Mouse (Mus musculus) heart, postnatal 0 days (tissue): ENCODE results near the gene Map4k4. TPM values are rescaled to one million over a fixed set of nuclear protein-coding genes. Genes with fewer than 3 reads are reported as not detected.

ENCODE experiments used
- ATAC-seq: fragments of 200-750 bp; cut with Nextera tagmentation; 2 replicates; pipeline ENCODE4 v1.8.0; 2017; ENCODE audit warnings: low read depth, moderate number of reproducible peaks, moderate library complexity; ENCODE audit not compliant: insufficient read depth
- DNase-seq: peaks from one replicate; pipeline ENCODE4 v3.0.0-alpha.2; 2016; ENCODE audit warnings: low spot score
- H3K27ac ChIP-seq: fragments of 300-500 bp; sonication (generic); 2 replicates; pipeline ENCODE4 v1.5.1; 2014; ENCODE audit warnings: low read depth, mild to moderate bottlenecking
- H3K27me3 ChIP-seq: fragments of 300-500 bp; sonication (generic); 2 replicates; pipeline ENCODE4 v1.6.1; 2014; ENCODE audit warnings: low read length, mixed read lengths; ENCODE audit not compliant: control insufficient read depth, insufficient read depth
- H3K36me3 ChIP-seq: fragments of 300-500 bp; sonication (generic); replicated peaks from 2 replicates; pipeline ENCODE4 v1.6.1; 2014; ENCODE audit warnings: low read length, mixed read lengths; ENCODE audit not compliant: control insufficient read depth, insufficient read depth
- H3K4me1 ChIP-seq: fragments of 300-500 bp; sonication (generic); 2 replicates; pipeline ENCODE4 v1.6.1; 2014; ENCODE audit warnings: antibody characterized with exemption; ENCODE audit not compliant: control insufficient read depth, insufficient read depth
- H3K4me2 ChIP-seq: fragments of 300-500 bp; sonication (generic); 2 replicates; pipeline ENCODE4 v1.6.1; 2014; ENCODE audit warnings: low read depth, mild to moderate bottlenecking, low read length, moderate library complexity
- H3K4me3 ChIP-seq: fragments of 300-500 bp; sonication (generic); 2 replicates; pipeline ENCODE4 v1.5.1; 2014; ENCODE audit warnings: low read depth, low read length
- H3K9ac ChIP-seq: fragments of 300-500 bp; sonication (generic); replicated peaks from 2 replicates; pipeline ENCODE4 v1.6.1; 2014; ENCODE audit warnings: low read depth, low read length, mixed read lengths
- H3K9me3 ChIP-seq: fragments of 300-500 bp; sonication (generic); replicated peaks from 2 replicates; pipeline ENCODE4 v1.6.1; 2016; ENCODE audit warnings: low read length; ENCODE audit not compliant: control insufficient read depth
- CTCF ChIP-seq: IDR thresholded peaks from 2 replicates; pipeline ENCODE4 v1.5.1; 2016; ENCODE audit warnings: antibody characterized with exemption, control low read depth, low read depth
- EP300 ChIP-seq: IDR thresholded peaks from 2 replicates; pipeline ENCODE4 v1.6.1; 2016; ENCODE audit warnings: antibody characterized with exemption, low read depth
- WGBS: fragments of 180-500 bp; shearing (Covaris S2); extraction: QIAGEN DNeasy Blood & Tissue Kit; methylation state at CpG from one replicate; pipeline ENCODE4 v1.1.7; 2014; 5-methylcytosine and 5-hydroxymethylcytosine counted together
- polyA plus RNA-seq: library from polyadenylated mRNA; unstranded; fragments of >200 nt; fragmentation: Nextera tagmentation; extraction: Ambion mirVana; gene quantifications from 2 replicates; pipeline ENCODE4 v1.2.1, GENCODE M21; 2015
- total RNA-seq: library from RNA; depleted of rRNA; stranded (reverse); fragments of >200 nt; gene quantifications from 2 replicates; pipeline ENCODE4 v1.2.3, GENCODE M21; 2014; ENCODE audit warnings: low replicate concordance

The Map4k4 gene
- total and polyA plus RNA-seq, 2 experiments from 2014 or later, result 17.4 to 129 TPM

DNA sequence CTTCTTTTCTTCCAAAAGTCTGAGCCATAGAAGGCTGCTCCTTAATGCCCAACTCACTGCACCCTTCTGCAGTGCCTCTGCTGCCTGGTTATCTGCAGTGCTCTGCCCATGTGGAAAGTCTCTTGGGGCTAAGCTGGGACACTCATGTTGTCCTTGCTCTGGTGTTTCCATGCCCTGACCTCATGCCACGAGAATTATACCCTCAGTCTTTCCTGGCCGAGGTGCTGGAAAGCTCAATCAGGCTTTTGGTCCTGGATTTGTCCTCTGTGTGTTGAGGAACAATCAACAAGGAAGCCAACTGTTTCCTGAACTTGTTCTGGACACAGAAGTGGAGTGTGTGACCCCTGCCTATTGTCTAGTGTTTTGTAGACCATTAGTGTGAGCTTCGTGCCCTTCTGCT lies 81.3 kb downstream of the Map4k4 start:
- no peaks in the 10 kb centered on the region for H3K9me3 ChIP-seq
- no peak overlapping the region for H3K4me2 ChIP-seq
- peak overlapping the region; percentile 52 for H3K27ac ChIP-seq
- H3K4me1 ChIP-seq, result peaks cover 7% of the 10 kb centered on the region; the same call in 1 of the 2 replicates
- no peaks in the 10 kb centered on the region for H3K27me3 ChIP-seq
- 36% methylated on average over 3 of the region's 3 CpGs for WGBS
- TF ChIP-seq EP300, result no peak
- no peak for TF ChIP-seq CTCF
- no peak overlapping the region for H3K4me3 ChIP-seq
- peaks cover 90% of the 10 kb centered on the region for H3K36me3 ChIP-seq
- ATAC-seq (peak; percentile 65), DNase-seq (peak; percentile 53)
- no peak overlapping the region for H3K9ac ChIP-seq

DNA sequence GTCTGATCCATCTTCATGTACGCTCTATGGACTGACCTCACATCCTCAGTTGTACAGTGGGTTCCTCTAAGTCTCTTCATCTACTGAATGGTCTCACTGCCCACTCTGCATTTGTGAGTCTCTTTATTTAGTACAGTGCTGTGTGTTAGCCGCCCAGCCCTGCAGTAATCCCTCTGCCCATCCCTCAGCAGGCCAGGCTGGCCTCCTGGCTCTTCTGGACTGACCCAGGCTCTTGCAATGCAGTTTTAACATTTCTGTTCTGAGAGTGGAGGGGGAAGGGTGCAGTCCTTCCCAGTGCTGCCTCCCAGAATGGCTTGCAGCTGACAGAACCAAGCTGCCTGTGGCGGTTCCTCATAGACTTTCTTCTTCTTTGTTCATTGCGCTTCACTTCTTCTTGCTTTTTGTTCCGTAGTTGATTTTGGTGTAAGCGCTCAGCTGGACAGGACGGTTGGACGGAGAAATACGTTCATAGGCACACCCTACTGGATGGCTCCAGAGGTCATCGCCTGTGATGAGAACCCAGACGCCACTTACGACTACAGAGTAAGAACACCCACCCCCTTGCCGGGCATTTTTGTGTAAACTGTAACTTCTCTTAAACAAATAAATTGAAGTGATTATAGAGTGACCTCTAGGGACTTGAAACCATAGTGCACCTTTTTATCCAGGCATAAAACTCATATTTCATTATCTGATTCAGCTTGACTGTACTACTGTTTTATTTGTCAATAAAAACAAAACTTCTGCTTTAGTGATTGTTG lies 82.2 kb downstream of the Map4k4 start:
- DNase-seq, result no peak
- Histone ChIP-seq H3K9ac (no peak overlapping the region), H3K27me3 (no peaks in the 10 kb centered on the region), H3K4me3 (no peak overlapping the region), H3K27ac (no peak overlapping the region), H3K4me1 (peaks cover 7% of the 10 kb centered on the region; the same call in 1 of the 2 replicates), H3K9me3 (no peaks in the 10 kb centered on the region), H3K4me2 (no peak overlapping the region), H3K36me3 (peaks cover 85% of the 10 kb centered on the region)
- 75% methylated on average over 13 of the region's 13 CpGs for WGBS
- ATAC-seq, result no peak
- TF ChIP-seq EP300 (no peak), CTCF (peak; percentile 20; the same call in 1 of the 2 replicates)

DNA sequence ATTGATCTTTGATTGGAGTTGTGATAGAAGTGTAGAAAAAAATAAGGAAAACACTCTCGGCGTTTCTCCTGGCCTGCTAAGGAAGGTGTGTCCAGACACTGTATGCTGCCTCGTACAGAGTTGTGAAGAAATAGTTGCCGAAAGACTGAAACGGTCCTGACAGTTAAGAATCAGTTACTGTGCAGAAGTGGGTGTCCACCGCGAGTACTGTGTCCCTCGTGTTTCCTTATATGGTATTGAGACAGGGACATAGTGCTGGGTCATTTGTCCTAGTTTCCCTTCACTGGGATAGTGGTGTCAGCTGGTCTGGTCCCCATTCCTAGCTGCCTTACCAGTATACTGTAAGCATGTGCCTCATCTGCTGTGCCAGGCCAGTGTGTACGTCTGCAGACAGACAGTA lies 83.6 kb downstream of the Map4k4 start:
- DNase-seq, result no peak
- Histone ChIP-seq H3K27me3 (no peaks in the 10 kb centered on the region), H3K4me3 (no peak overlapping the region), H3K9me3 (no peaks in the 10 kb centered on the region), H3K4me2 (no peak overlapping the region), H3K4me1 (peaks cover 7% of the 10 kb centered on the region; the same call in 1 of the 2 replicates), H3K9ac (no peak overlapping the region), H3K36me3 (peaks cover 84% of the 10 kb centered on the region), H3K27ac (no peak overlapping the region)
- TF ChIP-seq EP300 (no peak), CTCF (no peak)
- WGBS, result 66% methylated on average over 9 of the region's 9 CpGs
- ATAC-seq, result no peak

DNA sequence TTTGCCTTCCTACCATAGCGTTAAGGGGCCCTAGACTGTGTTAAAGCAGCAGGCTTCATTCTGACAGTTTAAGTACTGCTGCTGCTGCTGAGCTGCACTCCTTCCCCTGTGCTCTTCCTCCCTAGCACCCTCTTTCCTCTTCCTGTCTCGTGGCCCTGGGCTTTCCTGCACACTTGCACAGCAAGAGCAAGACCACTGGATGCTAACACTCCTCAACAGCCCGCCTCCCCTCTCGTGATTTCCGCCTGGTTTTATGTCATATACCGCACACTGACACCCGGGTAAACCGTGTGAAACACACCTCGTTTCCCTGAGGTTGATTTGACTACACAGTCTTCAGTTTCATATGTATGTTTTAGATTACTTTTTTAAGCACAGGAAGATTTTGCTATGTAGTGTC lies 86.1 kb downstream of the Map4k4 start:
- Histone ChIP-seq H3K27me3 (no peaks in the 10 kb centered on the region), H3K9me3 (no peaks in the 10 kb centered on the region), H3K4me1 (peaks cover 2% of the 10 kb centered on the region; the same call in 1 of the 2 replicates), H3K27ac (no peak overlapping the region), H3K4me2 (no peak overlapping the region), H3K36me3 (peaks cover 83% of the 10 kb centered on the region), H3K9ac (no peak overlapping the region), H3K4me3 (no peak overlapping the region)
- ATAC-seq, result no peak
- TF ChIP-seq EP300 (no peak), CTCF (no peak)
- DNase-seq, result no peak
- WGBS, result 84% methylated on average over 9 of the region's 9 CpGs

DNA sequence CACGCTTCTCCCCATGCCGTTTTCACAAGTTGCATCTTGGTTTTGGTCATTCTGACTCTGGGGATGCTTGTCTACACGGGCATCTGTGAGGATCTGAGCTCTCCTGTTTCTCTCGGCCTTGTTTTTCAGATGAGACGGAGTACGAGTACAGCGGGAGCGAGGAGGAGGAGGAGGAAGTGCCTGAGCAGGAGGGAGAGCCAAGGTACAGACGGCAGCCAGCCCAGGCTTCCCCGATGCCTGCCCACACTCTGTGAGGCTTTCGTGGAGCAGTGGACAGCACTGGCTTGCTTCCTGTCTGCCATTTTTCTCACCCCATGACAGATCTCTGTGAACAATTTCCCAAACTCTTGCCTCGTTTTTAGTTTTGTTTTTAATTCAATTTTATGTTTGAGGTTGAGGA lies 88.1 kb downstream of the Map4k4 start:
- 75% methylated on average over 12 of the region's 12 CpGs for WGBS
- Histone ChIP-seq H3K27ac (no peak overlapping the region), H3K4me2 (no peak overlapping the region), H3K4me1 (no peaks in the 10 kb centered on the region), H3K9me3 (no peaks in the 10 kb centered on the region), H3K4me3 (no peak overlapping the region), H3K27me3 (no peaks in the 10 kb centered on the region), H3K36me3 (peaks cover 86% of the 10 kb centered on the region), H3K9ac (no peak overlapping the region)
- TF ChIP-seq EP300, result no peak
- TF ChIP-seq CTCF, result no peak
- ATAC-seq (no peak), DNase-seq (no peak)

DNA sequence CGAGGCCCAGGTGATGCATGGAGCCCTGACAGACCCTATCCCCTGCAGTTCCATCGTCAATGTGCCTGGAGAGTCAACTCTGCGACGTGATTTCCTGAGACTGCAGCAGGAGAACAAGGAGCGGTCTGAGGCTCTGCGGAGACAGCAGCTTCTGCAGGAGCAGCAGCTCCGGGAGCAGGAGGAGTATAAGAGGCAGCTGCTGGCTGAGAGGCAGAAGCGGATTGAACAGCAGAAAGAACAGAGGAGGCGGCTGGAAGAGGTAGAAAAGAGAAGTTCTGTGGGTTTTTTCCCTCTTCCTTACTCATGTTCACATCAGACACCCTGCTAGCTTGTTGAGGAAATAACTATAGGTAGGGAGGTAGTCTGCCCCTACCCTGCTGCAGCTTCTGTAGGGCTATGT lies 89.3 kb downstream of the Map4k4 start:
- H3K4me3 ChIP-seq, result no peak overlapping the region
- H3K4me2 ChIP-seq, result no peak overlapping the region
- WGBS, result 88% methylated on average over 9 of the region's 9 CpGs
- TF ChIP-seq EP300 (no peak), CTCF (no peak)
- H3K27ac ChIP-seq, result no peak overlapping the region
- H3K4me1 ChIP-seq, result no peaks in the 10 kb centered on the region
- H3K9ac ChIP-seq, result no peak overlapping the region
- H3K36me3 ChIP-seq, result peaks cover 87% of the 10 kb centered on the region
- DNase-seq, result no peak
- ATAC-seq, result no peak
- H3K27me3 ChIP-seq, result no peaks in the 10 kb centered on the region
- no peaks in the 10 kb centered on the region for H3K9me3 ChIP-seq
